Mouse (Mus musculus) left cerebral cortex, postnatal 36 days (tissue): ENCODE results near the gene Lrp5. TPM values are rescaled to one million over a fixed set of nuclear protein-coding genes. Genes with fewer than 3 reads are reported as not detected.
"Not testable (repeated sequence)": the region's sequence is repeated elsewhere in the genome, so short reads cannot be mapped to it uniquely, and the experiment has no call there.

Source experiments
- DNase-seq, 2 experiments: peaks; one replicate each; pipeline ENCODE4 v3.0.0; 2021 to 2022; ENCODE audit warnings: low spot score in 2 of 2, mixed read lengths in 1 of 2
- intact Hi-C: fragments of 180-260 bp; cut with DNase I; formaldehyde crosslinking; loops from one replicate; pipeline ENCODE4 v1.15.1; 2025
- total RNA-seq, 2 experiments: library from RNA; stranded (reverse); gene quantifications; 2 replicates each; pipeline ENCODE4 v1.2.3; 2021

Lrp5 gene
- total RNA-seq, 2 experiments from 2014 or later: 9.1 to 9.2 TPM

GRCm38 (mm10) chr19:3667155-3667895, 19.0 kb downstream of the Lrp5 start:
- no peak for DNase-seq
- intact Hi-C loops: no loop called here

DNA sequence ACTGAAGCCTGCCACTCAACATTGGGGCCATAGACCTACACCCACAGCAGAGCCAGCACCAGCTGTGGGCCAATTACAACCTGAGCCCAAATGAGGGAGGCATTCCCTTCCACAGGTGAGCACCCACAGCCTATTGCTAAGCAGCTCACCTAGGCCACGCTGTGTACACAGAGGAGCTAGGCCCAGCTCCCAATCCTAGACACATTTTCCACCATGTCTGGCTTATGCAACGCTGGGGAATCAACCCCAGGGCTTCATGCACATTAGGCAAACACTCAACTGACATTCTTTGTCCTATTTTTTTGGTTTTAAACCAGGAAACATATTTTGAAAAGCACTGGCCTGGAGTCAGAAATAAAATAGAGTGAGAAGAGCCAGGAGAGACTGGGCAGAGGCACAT, 19.7 kb downstream of the Lrp5 start:
- DNase-seq: no peak
- intact Hi-C loops: no loop called here

GRCm38 (mm10) chr19:3665510-3665909, 20.9 kb downstream of the Lrp5 start:
- DNase-seq: no peak
- intact Hi-C loops: no loop called here

DNA sequence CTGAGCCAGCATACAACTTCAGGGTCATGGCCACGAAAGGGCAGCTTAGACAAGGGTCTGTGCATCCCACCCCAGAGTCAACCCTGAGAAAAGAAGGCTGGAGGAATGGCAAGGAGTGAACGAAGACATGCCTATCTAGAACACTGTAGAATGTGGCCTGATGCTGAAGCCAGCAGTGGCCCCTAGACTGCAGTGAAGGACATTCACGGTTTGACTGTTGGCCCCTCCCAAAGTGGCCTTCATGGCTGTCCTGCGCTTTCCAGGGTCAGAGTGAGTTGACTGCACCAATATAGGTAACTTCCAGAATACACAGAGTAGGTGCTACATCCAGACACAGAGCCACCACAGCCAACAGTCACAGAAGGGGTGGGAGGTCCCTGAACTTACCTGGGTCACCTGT, 28.4 kb downstream of the Lrp5 start:
- no peak for DNase-seq
- intact Hi-C loops: no loop called here

DNA sequence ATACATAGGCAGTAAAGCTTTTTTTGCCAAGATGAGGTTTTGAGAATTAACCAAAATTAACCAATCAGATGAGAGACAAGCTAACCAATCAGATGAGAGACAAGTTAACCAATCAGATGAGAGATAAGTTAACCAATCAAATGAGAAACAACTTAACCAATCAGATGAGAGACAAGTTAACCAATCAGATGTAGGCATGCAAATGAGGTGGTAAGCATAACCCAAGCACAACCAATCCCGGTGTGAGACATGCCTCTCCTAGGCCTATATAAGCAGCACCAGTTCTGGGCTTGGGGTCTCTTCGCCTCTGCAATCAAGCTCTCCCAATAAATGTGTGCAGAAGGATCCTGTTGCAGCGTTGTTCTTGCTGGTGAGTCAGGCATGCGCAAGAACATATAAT, 29.3 kb downstream of the Lrp5 start:
- intact Hi-C loops, DNase-seq: not testable (repeated sequence)

DNA sequence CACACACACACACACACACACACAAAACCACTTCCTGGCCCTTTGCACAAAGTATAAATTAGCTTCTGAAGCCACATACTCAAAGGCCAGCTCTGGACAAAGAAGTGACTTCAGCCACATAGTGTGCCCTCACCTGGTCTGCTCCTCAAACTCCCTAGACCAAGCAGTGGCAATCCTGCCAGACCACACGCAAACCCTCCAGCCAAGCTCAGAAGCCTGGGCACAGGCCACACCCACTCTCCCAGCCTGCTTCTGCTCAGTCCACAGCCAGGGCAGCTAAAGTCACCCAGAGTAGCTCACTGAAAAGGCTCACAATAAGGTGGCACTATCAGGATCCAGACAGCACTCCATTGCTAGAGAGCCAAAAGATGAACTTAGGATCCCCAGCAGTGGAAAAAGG, 30.2 kb downstream of the Lrp5 start:
- DNase-seq: no peak
- intact Hi-C loops: no loop called here

- no peak for DNase-seq
- intact Hi-C loops: no loop called here
Observed at GRCm38 (mm10) chr19:3654940-3655339, 31.4 kb downstream of the Lrp5 start.

DNA sequence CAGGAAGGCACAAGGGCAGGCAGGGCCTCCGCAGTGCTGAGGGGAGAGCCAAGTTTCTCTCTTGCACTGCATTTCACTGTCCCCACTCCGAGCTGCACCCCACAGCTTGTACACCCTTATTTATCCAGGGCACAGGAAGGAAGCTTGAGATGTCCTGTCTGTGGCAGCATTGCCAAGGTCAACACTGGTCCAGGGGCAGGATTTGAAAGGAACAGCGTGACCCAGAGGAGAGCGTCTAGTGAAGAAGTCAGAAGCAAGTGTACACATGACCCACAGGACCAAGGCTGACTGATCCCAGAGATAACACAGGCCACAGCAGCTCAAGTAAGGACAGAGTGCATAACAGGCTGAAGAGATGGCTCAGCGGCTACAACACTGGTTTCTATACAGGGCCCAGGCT, 32.3 kb downstream of the Lrp5 start:
- intact Hi-C loops: no loop called here
- no peak for DNase-seq

DNA sequence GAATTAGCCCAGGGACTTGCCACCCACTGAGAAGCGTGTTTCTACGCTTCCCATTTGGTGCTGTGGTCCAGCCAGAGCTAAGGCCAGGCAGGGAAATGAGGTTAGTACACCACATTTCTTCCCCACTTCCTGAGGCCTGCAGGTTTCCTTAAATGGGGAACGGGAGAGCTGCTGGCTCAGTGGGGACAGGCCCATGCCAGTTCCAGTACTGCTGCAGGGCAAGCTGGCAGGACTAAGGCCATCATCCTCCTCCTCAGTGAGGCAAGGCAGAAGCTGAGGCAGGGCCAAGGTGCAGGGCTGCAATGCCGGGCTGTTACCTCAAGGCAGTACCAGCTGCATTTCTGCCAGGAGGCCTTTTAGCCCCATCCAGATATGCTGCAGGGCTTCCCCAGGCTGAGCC, 32.9 kb downstream of the Lrp5 start:
- intact Hi-C loops: no loop called here
- no peak for DNase-seq

- intact Hi-C loops: no loop called here
- DNase-seq: no peak
Observed at GRCm38 (mm10) chr19:3651989-3652388, 34.4 kb downstream of the Lrp5 start.

DNA sequence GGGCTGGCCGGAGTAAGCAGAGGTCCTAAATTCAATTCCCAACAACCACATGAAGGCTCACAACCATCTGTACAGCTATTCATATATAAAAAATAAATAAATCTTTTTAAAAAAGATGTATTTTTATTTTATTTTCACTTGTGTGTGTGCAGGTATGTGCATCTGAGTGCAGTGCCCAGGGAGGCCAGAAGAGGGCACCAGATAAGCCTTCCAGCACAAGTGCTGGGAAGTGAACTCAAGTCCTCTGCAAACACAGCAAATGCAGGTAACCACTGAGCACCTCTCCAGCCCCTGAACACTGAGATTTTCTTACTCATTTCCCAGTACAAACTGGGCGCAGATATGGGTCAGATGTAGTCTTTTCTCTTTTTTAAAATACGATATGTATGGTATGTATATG, 35.1 kb downstream of the Lrp5 start:
- intact Hi-C loops: no loop called here
- no peak for DNase-seq

DNA sequence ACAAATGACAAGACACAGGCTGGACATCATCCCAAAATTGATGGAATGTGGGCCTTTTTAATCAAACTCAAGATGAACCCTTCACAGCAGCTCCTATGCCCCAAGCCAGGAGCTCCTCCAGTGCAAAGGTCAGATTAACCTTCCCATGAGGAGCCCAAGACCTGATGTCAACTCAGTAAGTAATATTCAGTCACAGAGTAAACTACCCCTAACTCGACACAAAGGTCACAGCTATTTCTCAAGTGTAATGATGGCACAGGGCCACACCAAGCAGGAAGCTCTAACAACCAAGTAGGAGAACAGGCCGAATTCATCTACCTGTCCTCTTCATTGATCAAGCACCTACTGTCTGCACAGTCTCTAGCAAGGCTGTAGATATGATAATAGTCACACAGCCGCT, 35.9 kb downstream of the Lrp5 start:
- DNase-seq: no peak
- intact Hi-C loops: no loop called here

- DNase-seq: no peak
- intact Hi-C loops: no loop called here
Observed at GRCm38 (mm10) chr19:3648830-3649450, 37.4 kb downstream of the Lrp5 start.

DNA sequence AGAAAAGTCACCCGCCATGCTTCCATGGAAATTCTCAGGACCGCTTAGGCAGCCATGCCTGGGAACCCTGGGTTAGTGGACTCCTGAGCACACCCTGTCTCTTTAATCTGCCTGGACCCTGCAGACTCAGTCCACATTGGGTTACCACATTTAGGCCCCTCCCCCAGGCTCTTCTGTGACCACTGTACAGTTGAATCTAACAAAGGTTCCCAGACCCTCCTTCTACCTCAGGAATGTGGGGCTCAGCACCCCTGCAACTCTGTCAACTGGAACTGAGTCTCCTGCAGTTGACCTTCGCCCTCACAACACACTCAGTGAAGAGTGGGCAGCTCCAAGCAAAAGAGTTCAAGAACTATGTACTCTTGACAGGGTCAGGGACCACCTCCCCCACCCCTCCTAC, 38.4 kb downstream of the Lrp5 start:
- no peak for DNase-seq
- intact Hi-C loops: no loop called here

DNA sequence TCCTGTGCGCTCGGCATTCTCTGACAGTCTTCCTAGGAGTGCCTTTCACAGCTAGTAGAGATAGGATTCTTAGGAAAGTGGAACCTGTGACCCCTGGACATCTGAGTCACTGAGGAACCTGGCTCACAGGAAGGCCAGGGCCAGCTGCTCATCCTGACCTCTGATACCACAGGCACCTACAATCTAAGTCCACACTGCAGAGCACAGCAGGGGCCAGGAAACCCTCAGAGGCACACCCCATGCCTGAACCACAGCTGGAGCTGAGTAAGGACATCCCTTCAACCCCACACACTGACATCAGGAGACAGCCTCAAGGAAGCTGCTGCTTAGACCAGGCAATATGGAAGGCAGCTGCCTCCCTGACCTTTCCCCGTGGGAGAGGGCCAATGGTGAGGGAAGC, 40.6 kb downstream of the Lrp5 start:
- no peak for DNase-seq
- intact Hi-C loops: no loop called here

DNA sequence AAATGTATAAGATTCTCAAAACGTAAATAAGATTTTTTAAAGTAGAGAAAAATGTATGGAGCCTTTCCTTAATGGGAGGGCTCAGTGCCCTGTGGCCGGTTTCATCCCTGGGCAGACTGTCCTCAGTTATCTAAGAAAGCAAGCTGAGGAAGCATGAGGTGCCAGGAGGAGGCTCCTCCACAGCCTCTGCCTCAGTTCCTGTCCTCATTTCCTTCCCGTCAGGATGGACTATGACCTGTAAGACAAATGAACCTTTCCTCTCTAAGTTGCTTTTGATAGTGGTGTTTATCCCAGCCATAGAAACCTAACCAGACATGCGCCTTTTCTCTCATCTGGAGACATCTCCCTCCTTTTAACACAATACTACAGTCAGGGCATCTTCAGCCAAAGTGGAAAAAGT, 41.0 kb downstream of the Lrp5 start:
- intact Hi-C loops: no loop called here
- DNase-seq: no peak

- DNase-seq: no peak
- intact Hi-C loops: no loop called here
Observed at GRCm38 (mm10) chr19:3639561-3639960, 46.8 kb downstream of the Lrp5 start.

DNA sequence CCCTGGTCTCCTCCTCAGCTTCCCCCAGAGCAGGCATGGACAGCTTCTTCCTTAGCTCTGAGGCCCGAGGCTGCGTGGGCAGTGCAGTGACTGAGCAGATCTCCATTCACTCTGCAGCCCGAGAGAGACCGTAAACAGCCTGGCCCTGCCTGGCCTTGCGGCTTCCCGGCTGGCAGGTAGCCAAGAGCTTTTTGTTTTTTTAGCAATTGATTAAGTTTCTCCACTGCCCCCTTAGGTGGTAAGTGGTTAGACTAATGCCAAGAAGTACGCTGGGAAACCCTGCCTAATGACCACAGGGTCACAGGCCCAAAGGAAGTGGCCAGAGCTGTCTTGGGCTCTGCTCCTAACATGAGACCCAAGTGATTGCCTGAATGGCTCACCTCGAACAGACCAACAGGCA, 47.7 kb downstream of the Lrp5 start:
- DNase-seq: peak in 1 of 2 experiments; percentile 16
- intact Hi-C loops: no loop called here

GRCm38 (mm10) chr19:3632018-3632417, 54.3 kb downstream of the Lrp5 start:
- intact Hi-C loops: no loop called here
- DNase-seq: no peak

GRCm38 (mm10) chr19:3631431-3631830, 54.9 kb downstream of the Lrp5 start:
- DNase-seq: no peak

GRCm38 (mm10) chr19:3630486-3630885, 55.9 kb downstream of the Lrp5 start:
- intact Hi-C loops: no loop called here
- no peak for DNase-seq

More at GRCm38 (mm10) chr19:3631431-3631830, 54.9 kb downstream of the Lrp5 start:
- intact Hi-C loops: no loop called here

DNA sequence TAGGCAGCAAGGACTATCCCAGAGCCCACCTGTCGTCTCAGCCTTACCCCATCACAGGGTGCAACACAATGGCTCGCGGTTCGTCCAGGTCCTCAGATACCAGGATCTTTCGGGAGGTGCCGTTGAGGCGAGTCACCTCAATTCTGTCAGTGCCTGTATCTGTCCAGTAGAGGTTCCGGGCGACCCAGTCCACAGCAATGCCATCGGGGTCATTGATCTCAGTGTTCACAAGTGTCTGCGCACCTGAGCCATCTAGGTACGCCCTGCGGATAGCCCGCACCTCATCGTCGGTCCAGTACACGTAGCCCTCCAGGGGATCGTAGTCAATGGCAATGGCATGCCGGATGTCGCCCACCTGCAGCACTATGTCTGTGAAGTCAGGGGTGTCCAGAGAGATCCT, 56.3 kb downstream of the Lrp5 start:
- intact Hi-C loops: no loop called here
- DNase-seq: no peak
